Mouse (Mus musculus) MEL-GATA-1-ER (cell line): ENCODE measurements around the gene Asap2.

Experiments used
- DNase-seq: peaks from one replicate; pipeline ENCODE4 v3.0.0-alpha.2; 2012; ENCODE audit warnings: low read depth; ENCODE audit errors: extremely low read depth

The Asap2 gene

DNA sequence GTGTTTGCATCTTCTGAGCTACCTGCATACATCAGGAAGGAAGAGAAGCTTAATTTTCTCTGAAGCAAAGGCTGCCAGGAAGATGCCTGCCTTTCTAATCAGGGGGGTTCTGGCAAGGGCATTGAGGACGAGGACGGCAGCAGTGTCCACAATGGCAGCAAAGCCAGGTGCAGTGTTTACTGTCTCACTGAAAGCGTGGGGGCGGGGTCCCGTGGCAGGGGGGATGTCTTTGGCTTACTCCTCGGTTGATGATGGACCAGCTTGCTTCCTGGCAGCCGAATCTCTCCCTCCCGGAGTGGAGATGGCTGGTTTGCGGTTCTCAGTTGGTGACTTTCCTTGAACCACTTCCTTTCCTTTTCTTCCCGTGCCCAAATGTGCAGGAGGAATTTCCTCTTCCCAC is 142.3 kb downstream of the Asap2 start:
- DNase-seq = no peak

- DNase-seq = no peak
Measured at GRCm38 (mm10) chr12:21133031-21133430, 142.8 kb downstream of the Asap2 start.

DNA sequence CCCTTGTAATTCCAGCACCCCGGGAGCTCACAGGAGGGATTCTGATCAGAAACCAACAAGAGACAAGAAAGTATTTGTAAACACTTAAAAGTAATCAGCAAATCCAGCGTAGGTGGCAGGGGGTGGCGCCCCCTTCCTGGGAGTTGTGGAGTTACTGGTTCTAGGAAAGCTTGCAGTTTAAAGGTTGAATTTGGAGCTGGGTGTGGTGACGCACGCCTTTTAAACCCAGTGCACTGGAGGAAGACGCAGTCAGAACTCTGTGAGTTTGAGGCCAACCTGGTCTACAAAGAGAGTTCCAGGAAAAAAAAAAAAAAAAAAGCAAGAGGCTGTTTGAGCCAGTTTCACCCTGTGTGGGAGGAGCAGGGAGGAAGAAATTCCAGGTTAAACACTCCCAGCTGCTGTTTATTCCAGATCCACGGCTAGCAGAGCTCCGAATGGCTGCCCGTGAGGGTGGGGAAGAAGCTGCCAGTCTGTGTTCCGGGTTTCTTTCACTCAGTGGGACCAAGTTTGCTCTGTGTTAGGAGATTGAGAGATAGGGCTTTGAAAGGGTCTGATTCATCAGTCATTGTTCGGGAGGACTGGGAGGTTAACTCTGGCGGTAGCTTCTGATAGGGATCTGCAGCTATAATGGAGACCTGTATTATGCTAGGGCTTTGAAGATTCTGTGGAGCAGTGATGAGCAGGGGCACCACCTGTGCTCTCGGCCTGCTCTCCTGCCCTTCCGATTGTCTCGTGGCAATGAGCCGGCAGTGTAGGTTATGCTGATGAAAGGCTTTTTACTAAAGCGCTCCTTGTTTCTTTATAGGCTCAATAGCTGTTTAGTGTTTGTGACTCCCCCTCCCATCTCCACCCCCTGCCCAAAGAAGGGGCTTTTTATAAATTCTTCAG is 144.0 kb downstream of the Asap2 start:
- DNase-seq = no peak

GRCm38 (mm10) chr12:21135651-21136461 is 145.6 kb downstream of the Asap2 start:
- DNase-seq = no peak

- DNase-seq = no peak
Measured at GRCm38 (mm10) chr12:21136462-21136751, 146.1 kb downstream of the Asap2 start.

GRCm38 (mm10) chr12:21139560-21139959 is 149.3 kb downstream of the Asap2 start:
- no peak for DNase-seq

DNA sequence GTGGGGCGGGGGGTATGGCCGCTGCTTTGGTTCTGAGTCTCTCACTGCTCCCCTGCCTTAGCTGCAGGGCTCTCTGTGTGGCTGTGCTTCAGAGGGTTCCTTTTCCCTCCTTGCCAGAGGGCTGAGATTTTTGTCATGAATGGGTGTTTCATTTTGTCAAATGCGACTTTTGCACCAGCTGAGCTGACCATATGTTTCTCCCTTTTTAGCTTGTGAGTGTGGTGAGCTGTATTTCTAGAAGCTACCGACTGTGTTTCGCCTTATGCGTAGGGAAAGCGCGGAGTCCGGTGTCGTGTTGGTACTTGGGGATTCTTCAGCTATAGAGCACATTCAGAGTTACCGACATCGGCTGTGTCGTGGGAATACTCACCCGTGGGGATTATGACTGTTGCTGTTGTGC is 149.9 kb downstream of the Asap2 start:
- DNase-seq = no peak

DNA sequence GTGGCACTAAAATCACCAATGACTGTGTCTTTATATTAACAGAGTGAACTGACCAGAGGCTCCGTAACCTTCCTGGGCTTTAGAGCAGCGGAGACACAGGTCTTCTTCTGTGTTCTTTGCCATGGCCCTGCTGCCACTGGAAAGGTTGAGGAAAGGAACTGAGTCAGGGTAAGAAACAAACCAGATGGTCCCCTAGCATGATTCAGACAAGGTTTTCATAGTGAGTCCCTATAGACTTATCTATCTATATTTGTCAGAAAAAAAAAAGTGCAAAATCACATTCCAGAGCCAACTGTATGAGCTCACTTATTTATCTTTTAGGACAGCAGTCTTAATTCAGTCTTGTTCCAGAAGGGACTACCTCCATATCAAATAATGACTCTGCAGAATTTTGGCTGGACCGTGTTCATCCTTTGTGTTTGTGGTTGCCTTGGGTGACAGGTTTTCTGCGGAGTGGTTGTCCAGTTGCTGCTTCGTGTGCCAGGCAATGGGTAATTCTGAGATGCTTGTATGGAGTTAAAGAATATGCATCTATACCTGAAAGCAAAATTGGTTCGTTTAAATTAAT is 150.6 kb downstream of the Asap2 start:
- DNase-seq = no peak

DNA sequence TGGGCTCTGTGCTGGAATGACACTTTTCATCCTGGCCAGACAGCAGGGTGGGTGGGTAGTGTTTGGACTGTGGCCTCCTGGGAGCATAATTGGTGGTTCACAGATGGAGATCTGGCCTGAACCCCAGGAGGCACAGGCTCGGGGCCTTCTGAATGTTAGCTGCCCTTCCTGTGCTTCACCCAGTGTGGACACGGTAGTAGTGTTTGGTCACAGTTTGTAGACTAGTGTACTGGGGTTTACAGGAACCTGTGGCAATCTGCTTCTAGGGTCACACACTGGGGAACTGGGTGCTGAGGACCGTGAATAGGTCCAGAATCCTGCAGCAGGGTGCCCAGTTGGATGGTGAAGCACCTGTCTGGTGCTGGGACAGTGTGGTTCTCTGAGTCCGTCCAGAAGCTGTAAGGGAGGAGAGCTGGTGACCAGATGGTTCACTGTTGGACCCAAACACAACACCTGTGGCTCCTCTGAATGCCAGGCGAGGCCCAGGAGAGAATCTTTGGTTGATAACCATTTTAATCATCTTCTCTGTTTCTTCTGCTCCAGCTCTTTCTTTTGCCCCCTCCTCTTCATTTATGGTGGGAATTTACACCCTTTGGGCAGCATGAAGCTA is 151.5 kb downstream of the Asap2 start:
- no peak for DNase-seq

DNA sequence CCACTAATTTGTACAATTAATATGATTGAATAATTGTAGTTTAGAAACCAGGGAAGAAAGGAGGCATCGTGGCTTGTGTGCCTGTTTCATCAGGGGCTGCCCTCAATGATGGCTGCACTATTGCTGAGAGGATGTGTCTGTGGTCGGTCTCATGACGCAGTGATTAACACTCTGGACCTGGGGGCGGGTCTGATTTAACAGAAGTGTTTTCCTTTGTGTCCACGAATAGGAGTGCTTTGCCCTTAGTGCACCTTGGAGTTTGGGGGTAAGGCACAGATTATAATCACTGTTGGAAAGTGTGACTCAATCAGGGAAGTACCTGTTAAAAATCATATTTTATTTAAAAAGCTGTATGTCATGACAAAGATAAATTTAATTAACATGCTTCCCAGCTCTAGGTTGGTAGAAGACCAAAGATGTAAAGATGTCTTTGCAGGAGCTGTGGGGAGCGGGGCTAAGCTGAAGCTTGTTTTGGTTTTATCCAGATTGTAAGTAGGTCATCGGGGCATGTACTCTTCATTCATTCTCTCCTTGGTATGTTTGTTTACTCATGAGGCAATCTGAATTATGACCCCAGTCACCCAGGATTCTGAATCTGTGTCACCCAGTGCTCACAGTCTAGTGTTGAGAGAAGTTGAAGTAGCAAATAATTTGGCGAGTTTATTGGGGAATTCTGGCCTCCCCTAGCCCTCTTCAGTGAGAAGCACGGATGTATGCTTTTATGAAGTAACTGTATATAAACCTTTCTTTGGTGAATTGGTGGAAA is 152.4 kb downstream of the Asap2 start:
- DNase-seq = no peak

DNA sequence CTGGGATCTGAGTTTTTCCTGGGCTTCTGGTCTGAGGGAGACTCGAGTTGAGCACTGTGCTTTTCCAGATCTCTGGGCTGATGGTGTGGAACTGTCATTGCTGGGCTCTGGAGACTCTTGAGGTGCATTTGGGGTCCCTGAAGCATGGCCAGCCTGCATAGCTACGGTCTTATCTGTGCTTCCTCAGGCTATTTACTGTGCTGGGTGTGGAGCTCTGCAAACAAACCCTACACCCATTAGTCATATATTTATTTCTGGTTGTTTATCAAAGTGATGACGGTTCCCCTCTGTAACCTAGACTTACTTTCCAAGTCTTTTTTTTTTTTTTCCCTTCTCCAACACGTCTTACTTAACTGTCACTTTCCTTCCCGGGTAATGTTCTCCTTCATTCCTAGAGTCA is 154.3 kb downstream of the Asap2 start:
- DNase-seq = no peak

DNA sequence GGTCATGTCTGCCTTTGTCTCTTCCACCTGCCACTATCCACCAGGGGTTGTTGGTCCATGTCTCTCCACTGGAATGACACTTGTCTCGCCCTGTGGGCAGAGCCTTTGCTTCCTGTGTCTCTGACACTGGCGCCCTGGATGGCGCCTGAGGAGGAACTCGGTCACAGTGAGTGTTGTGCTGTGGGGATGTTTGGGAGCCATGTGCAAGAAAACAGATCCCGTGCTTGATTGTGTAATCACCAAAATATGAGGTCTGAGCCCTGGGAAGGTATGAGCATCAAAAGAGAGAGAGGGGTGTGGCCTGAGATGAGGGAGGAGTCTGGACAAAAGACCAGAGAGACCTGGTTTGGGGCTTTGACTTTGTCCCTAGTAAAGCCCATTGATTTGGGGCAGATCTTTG is 154.8 kb downstream of the Asap2 start:
- no peak for DNase-seq

GRCm38 (mm10) chr12:21146826-21147225 is 156.6 kb downstream of the Asap2 start:
- no peak for DNase-seq

DNA sequence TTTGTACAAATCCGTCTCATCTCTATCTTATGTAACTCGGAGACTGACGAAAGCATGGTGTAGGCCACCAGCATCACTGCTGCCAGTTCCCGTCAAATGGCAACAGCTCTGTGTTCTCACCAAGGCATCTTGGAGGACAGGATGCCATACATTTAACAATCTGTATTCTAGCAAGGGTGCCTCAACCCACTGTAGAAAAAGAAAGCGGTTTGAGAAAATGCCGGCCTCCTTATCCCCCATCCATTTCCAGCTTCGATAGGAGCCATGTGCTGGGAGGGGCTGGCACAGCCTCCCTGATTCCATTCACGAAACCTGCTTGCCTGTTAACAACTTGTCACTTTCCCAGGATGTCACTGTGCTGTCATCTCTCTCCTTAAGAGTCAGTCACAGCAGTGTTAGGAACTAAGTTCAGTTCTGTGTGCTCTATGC is 163.0 kb downstream of the Asap2 start:
- DNase-seq = no peak

GRCm38 (mm10) chr12:21155062-21155461 is 164.8 kb downstream of the Asap2 start:
- no peak for DNase-seq

- no peak for DNase-seq
Measured at GRCm38 (mm10) chr12:21159304-21159703, 169.0 kb downstream of the Asap2 start.

GRCm38 (mm10) chr12:21160327-21160828 is 170.1 kb downstream of the Asap2 start:
- no peak for DNase-seq

DNA sequence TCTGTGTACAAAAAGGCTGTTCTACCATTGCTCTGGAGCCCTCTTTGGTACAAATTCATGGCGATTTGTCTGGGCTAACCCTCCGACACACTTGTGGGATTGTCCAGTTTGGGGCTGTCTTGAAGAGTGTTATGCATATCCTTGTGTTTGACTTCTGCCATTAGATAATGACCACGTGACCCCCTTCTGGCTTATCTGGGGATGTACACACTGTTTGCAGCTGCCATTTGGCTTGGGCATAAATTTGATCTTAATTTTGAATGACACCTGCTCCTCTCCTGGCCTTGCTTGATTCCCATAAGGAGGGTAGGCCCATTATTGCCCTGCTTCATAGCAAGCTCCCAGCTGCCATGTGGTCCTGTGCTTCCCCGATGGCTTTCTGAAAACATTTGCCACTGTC is 171.6 kb downstream of the Asap2 start:
- DNase-seq = no peak

GRCm38 (mm10) chr12:21163706-21164105 is 173.4 kb downstream of the Asap2 start:
- no peak for DNase-seq

GRCm38 (mm10) chr12:21164251-21164650 is 174.0 kb downstream of the Asap2 start:
- DNase-seq = no peak

DNA sequence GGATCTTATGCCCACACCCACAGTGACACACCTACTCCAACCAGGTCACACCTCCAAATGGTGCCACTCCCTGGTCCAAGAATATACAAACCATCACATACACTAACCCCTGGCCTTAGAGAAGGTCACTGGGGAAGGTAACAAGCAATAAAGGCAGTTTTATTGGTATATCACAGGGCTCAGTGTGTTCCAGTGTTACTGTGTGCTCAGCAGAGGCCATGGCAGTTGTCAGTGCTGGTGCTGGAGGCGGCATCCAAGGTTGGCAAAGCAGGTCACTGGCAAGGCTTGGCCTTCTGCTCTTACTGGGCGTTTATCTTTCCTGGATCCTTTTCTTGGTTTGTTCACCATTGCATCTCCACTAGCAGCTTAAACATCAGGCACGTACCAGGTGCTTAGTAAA is 174.9 kb downstream of the Asap2 start:
- DNase-seq = no peak
